Mouse (Mus musculus) CH12.LX (cell line): Measurements from ENCODE around the gene Ccdc8. TPM values are rescaled to one million over a fixed set of nuclear protein-coding genes. Genes with fewer than 3 reads are reported as not detected.

ENCODE experiments used
- DNase-seq: peaks from one replicate; pipeline ENCODE4 v3.0.0-alpha.2; 2013; ENCODE audit errors: extremely low read depth
- H3K27ac ChIP-seq: 2 replicates; pipeline ENCODE4 v1.5.1; 2012; ENCODE audit warnings: low read depth, mild to moderate bottlenecking, control low read depth, moderate library complexity; ENCODE audit not compliant: insufficient read depth
- H3K27me3 ChIP-seq: replicated peaks from 2 replicates; pipeline ENCODE3; 2012; ENCODE audit warnings: inconsistent platforms
- H3K36me3 ChIP-seq, 2 experiments: replicated peaks in 1 of 2; 2 replicates each; pipeline versions ENCODE3 to v1.6.1; 2012; ENCODE audit warnings: inconsistent platforms in 1 of 2, low read length in 1 of 2, mild to moderate bottlenecking in 1 of 2, mixed read lengths in 1 of 2, moderate library complexity in 1 of 2; ENCODE audit not compliant: control insufficient read depth in 1 of 2, insufficient read depth in 1 of 2
- H3K4me1 ChIP-seq, 2 experiments: 2 replicates each; pipeline ENCODE4 v1.6.1; 2012; ENCODE audit warnings: inconsistent platforms in 1 of 2, moderate library complexity in 1 of 2; ENCODE audit not compliant: insufficient read depth in 2 of 2, control insufficient read depth in 1 of 2
- H3K4me2 ChIP-seq: 2 replicates; pipeline ENCODE4 v1.6.1; 2012; ENCODE audit warnings: low read depth, mild to moderate bottlenecking, control low read depth; ENCODE audit not compliant: poor library complexity, insufficient read depth, severe bottlenecking
- H3K4me3 ChIP-seq, 3 experiments: fragments of 150-350 bp in 1 of 3; sonication (generic) in 1 of 3; replicated peaks in 1 of 3; 2 replicates each; pipeline versions ENCODE3 to v1.5.1; 2011 to 2012; ENCODE audit warnings: low read depth in 2 of 3, low read length in 2 of 3, mild to moderate bottlenecking in 2 of 3, moderate library complexity in 2 of 3, control low read depth in 1 of 3, improper control_type of control experiment in 1 of 3, inconsistent platforms in 1 of 3, mixed read lengths in 1 of 3; ENCODE audit not compliant: poor library complexity in 1 of 3
- H3K79me2 ChIP-seq: replicated peaks from 2 replicates; pipeline ENCODE4 v1.6.1; 2012; ENCODE audit warnings: mild to moderate bottlenecking, moderate library complexity; ENCODE audit not compliant: control insufficient read depth, poor library complexity, insufficient read depth, severe bottlenecking; ENCODE audit errors: extremely low read depth
- H3K9ac ChIP-seq: 2 replicates; pipeline ENCODE4 v1.6.1; 2012; ENCODE audit warnings: low read depth, mild to moderate bottlenecking, control low read depth, moderate library complexity; ENCODE audit not compliant: insufficient read depth
- H3K9me3 ChIP-seq: replicated peaks from 2 replicates; pipeline ENCODE3; 2012; ENCODE audit warnings: low read length, inconsistent platforms, mixed read lengths
- BHLHE40 ChIP-seq: IDR thresholded peaks from 2 replicates; pipeline ENCODE4 v1.6.1; 2011; ENCODE audit warnings: mild to moderate bottlenecking, low read depth, low read length, improper control_type of control experiment
- CHD2 ChIP-seq: IDR thresholded peaks from 2 replicates; pipeline ENCODE4 v1.6.1; 2011; ENCODE audit warnings: low read length, improper control_type of control experiment
- E2F4 ChIP-seq: IDR thresholded peaks from 2 replicates; pipeline ENCODE4 v1.6.1; 2011; ENCODE audit warnings: low read depth, low read length, improper control_type of control experiment; ENCODE audit not compliant: insufficient replicate concordance
- ELF1 ChIP-seq: IDR thresholded peaks from 2 replicates; pipeline ENCODE4 v1.6.1; 2014; ENCODE audit warnings: low read depth, mild to moderate bottlenecking, inconsistent platforms, low read length, improper control_type of control experiment
- EP300 ChIP-seq: IDR thresholded peaks from 2 replicates; pipeline ENCODE4 v1.6.1; 2011; ENCODE audit warnings: low read length, improper control_type of control experiment
- ETS1 ChIP-seq: conservative IDR thresholded peaks from 2 replicates; pipeline ENCODE4 v1.6.1; 2012; ENCODE audit warnings: low read depth, mild to moderate bottlenecking, inconsistent platforms, low read length, improper control_type of control experiment, moderate library complexity
- HCFC1 ChIP-seq: IDR thresholded peaks from 2 replicates; pipeline ENCODE4 v1.6.1; 2012; ENCODE audit warnings: low read depth, mild to moderate bottlenecking, inconsistent platforms, low read length, improper control_type of control experiment
- JUN ChIP-seq: IDR thresholded peaks from 2 replicates; pipeline ENCODE4 v1.6.1; 2011; ENCODE audit warnings: low read depth, mild to moderate bottlenecking, low read length, improper control_type of control experiment, moderate library complexity; ENCODE audit not compliant: insufficient read depth
- KAT2A ChIP-seq: IDR thresholded peaks from 2 replicates; pipeline ENCODE4 v1.6.1; 2012; ENCODE audit warnings: low read length, improper control_type of control experiment, inconsistent platforms; ENCODE audit not compliant: insufficient replicate concordance
- MAFK ChIP-seq: IDR thresholded peaks from 2 replicates; pipeline ENCODE4 v1.6.1; 2011; ENCODE audit warnings: low read length, improper control_type of control experiment; ENCODE audit not compliant: insufficient replicate concordance
- MAX ChIP-seq: IDR thresholded peaks from 2 replicates; pipeline ENCODE4 v1.6.1; 2011; ENCODE audit warnings: low read length, improper control_type of control experiment
- MEF2A ChIP-seq: IDR thresholded peaks from 2 replicates; pipeline ENCODE4 v1.6.1; 2014; ENCODE audit warnings: low read depth, mild to moderate bottlenecking, inconsistent platforms, low read length, improper control_type of control experiment, borderline replicate concordance
- MXI1 ChIP-seq: IDR thresholded peaks from 2 replicates; pipeline ENCODE4 v1.6.1; 2011; ENCODE audit warnings: mild to moderate bottlenecking, low read depth, low read length, improper control_type of control experiment
- NRF1 ChIP-seq: IDR thresholded peaks from 2 replicates; pipeline ENCODE4 v1.6.1; 2014; ENCODE audit warnings: low read depth, mild to moderate bottlenecking, inconsistent platforms, low read length, improper control_type of control experiment, moderate library complexity
- POLR2AphosphoS2 ChIP-seq: IDR thresholded peaks from 2 replicates; pipeline ENCODE4 v1.6.1; 2011; ENCODE audit warnings: low read depth, low read length, improper control_type of control experiment
- RAD21 ChIP-seq: IDR thresholded peaks from 2 replicates; pipeline ENCODE4 v1.6.1; 2011; ENCODE audit warnings: low read depth, mild to moderate bottlenecking, low read length, improper control_type of control experiment, moderate library complexity
- SIN3A ChIP-seq: IDR thresholded peaks from 2 replicates; pipeline ENCODE4 v1.6.1; 2012; ENCODE audit warnings: low read length, improper control_type of control experiment, inconsistent platforms
- SMC3 ChIP-seq: IDR thresholded peaks from 2 replicates; pipeline ENCODE4 v1.6.1; 2011; ENCODE audit warnings: low read depth, low read length, improper control_type of control experiment
- TBP ChIP-seq: conservative IDR thresholded peaks from 2 replicates; pipeline ENCODE4 v1.6.1; 2011; ENCODE audit warnings: low read depth, low read length, improper control_type of control experiment
- TCF12 ChIP-seq: IDR thresholded peaks from 2 replicates; pipeline ENCODE4 v1.6.1; 2014; ENCODE audit warnings: low read depth, mild to moderate bottlenecking, inconsistent platforms, low read length, improper control_type of control experiment
- UBTF ChIP-seq: IDR thresholded peaks from 2 replicates; pipeline ENCODE4 v1.6.1; 2012; ENCODE audit warnings: low read depth, mild to moderate bottlenecking, inconsistent platforms, low read length, improper control_type of control experiment, moderate library complexity
- USF2 ChIP-seq: conservative IDR thresholded peaks from 2 replicates; pipeline ENCODE4 v1.6.1; 2011; ENCODE audit warnings: low read depth, low read length, improper control_type of control experiment
- ZMIZ1 ChIP-seq: IDR thresholded peaks from 2 replicates; pipeline ENCODE4 v1.6.1; 2012; ENCODE audit warnings: low read depth, mild to moderate bottlenecking, inconsistent platforms, low read length, improper control_type of control experiment
- ZNF384 ChIP-seq: IDR thresholded peaks from 2 replicates; pipeline ENCODE4 v1.6.1; 2012; ENCODE audit warnings: low read depth, low read length, improper control_type of control experiment, inconsistent platforms
- dilution Hi-C: fragments of 300-500 bp; cut with MboI; formaldehyde crosslinking; loops from 2 replicates; pipeline ENCODE4 v1.14.3; 2020; ENCODE audit warnings: low sequenced_read_pairs; ENCODE audit not compliant: extremely low pct_unique_long_range_greater_than_20kb, extremely low pct_ligation_motif_present
- in situ Hi-C: fragments of 300-500 bp; cut with MboI; formaldehyde crosslinking; loops from 3 replicates; pipeline ENCODE4 v1.14.3; 2019; ENCODE audit warnings: low sequenced_read_pairs, low pct_ligation_motif_present, low pct_unique_long_range_greater_than_20kb, mixed read lengths
- polyA plus RNA-seq: library from polyadenylated mRNA; unstranded; fragments of >175 nt; gene quantifications from 2 replicates; pipeline ENCODE4 v1.2.1, GENCODE M21; 2012; ENCODE audit warnings: low read depth; ENCODE audit not compliant: insufficient read length
- total RNA-seq, 2 experiments: library from RNA; depleted of rRNA; stranded (reverse); fragments of 300-350 nt in 1 of 2; fragments of >200 nt in 1 of 2; gene quantifications; 2 replicates each; pipeline ENCODE4 v1.2.3; 2012 to 2014

Ccdc8 gene
- total and polyA plus RNA-seq, 3 experiments = 0.04 to 0.16 TPM; not detected in 1

GRCm38 (mm10) chr7:16955712-16956111, 36.8 kb upstream of the Ccdc8 start:
- H3K79me2 ChIP-seq = no peaks in the 10 kb centered on the region
- no peaks in the 10 kb centered on the region for H3K9me3 ChIP-seq
- H3K27me3 ChIP-seq = peaks cover 2% of the 10 kb centered on the region
- dilution Hi-C loops = no loop called here
- no peaks in the 10 kb centered on the region for H3K36me3 ChIP-seq
- H3K4me2 ChIP-seq = no peak overlapping the region
- H3K4me1 ChIP-seq = peaks cover 0 to 7% of the 10 kb centered on the region in 2 experiments; a peak in 2 of 4 replicates
- no peak overlapping the region for H3K9ac ChIP-seq
- H3K4me3 ChIP-seq = no peak overlapping the region
- TF ChIP-seq ETS1 (no peak), ZMIZ1 (no peak), RAD21 (no peak), SMC3 (no peak), KAT2A (no peak), MEF2A (no peak), NRF1 (no peak), E2F4 (no peak)
- TF ChIP-seq, all 38 proteins: peak for 0
- in situ Hi-C loops = no loop called here
- no peak for DNase-seq
- no peak overlapping the region for H3K27ac ChIP-seq

DNA sequence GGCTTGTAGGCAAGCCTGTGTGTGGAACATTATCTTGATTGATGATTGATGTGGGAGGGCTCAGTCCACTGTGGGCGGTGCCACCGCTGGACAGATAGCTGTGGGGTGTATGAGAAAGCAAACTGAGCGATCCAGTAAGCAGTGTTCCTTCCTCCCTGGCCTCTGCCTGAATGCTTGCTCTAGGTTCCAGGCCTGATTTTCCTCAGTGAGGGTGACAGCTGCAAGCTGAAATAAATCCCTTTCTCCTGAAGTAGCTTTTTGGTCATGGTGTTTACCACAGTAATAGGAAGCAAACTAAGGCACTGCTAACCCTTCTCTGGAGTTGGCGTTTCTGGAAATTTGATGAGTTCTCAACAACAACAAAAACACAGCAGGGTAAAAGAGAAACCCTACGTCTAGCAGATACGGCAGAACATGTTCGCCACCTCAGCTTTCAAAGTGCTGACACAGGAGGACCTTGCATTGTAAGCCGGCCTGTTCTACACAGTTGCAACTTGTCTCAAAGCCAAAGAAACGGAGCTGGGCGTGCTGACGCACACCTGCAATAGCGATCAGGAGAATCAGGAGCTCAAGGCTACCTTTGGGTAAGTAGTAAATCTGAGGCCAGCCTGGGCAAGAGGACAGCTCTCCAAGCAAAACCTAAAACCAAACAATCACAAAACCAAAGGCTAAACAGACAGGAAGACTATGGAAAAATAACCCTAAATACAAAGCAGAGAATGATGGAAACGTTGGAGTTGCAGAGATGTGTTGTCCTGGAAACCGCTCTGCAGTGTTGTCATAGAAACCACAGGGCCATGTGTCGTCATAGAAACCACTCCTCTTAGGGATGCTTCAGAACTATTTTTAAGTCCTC, 35.9 kb upstream of the Ccdc8 start:
- no peak overlapping the region for H3K9ac ChIP-seq
- H3K9me3 ChIP-seq = no peaks in the 10 kb centered on the region
- H3K4me1 ChIP-seq = peaks cover 0 to 4% of the 10 kb centered on the region in 2 experiments; a peak in 2 of 4 replicates
- no peak overlapping the region for H3K27ac ChIP-seq
- no peaks in the 10 kb centered on the region for H3K79me2 ChIP-seq
- H3K36me3 ChIP-seq = no peaks in the 10 kb centered on the region
- TF ChIP-seq TBP = no peak
- TF ChIP-seq MXI1 = 0 out of 2 replicates have a peak, but pooled peaks have one; percentile 38
- H3K4me2 ChIP-seq = no peak overlapping the region
- H3K27me3 ChIP-seq = peaks cover 2% of the 10 kb centered on the region
- in situ Hi-C loops (no loop called here), dilution Hi-C loops (no loop called here)
- no peak overlapping the region for H3K4me3 ChIP-seq
- no peak for DNase-seq

- dilution Hi-C loops (no loop called here), in situ Hi-C loops (no loop called here)
- no peaks in the 10 kb centered on the region for H3K79me2 ChIP-seq
- H3K27me3 ChIP-seq = peaks cover 2% of the 10 kb centered on the region
- H3K9me3 ChIP-seq = no peaks in the 10 kb centered on the region
- peaks cover 0 to 7% of the 10 kb centered on the region in 2 experiments; a peak in 2 of 4 replicates for H3K4me1 ChIP-seq
- no peak within 1 kb of the TSS for H3K4me3 ChIP-seq
- no peak within 1 kb of the TSS for H3K4me2 ChIP-seq
- H3K36me3 ChIP-seq = no peaks in the 10 kb centered on the region
- no peak within 1 kb of the TSS for H3K27ac ChIP-seq
- DNase-seq = no peak
- no peak within 1 kb of the TSS for H3K9ac ChIP-seq
- no peak for TF ChIP-seq ZNF384
- no peak for TF ChIP-seq MEF2A
- no peak for TF ChIP-seq JUN
- no peak for TF ChIP-seq HCFC1
- TF ChIP-seq EP300 = no peak
- TF ChIP-seq ELF1 = no peak
- no peak for TF ChIP-seq USF2
- no peak for TF ChIP-seq MAFK
- TF ChIP-seq CHD2 = no peak
- TF ChIP-seq SIN3A = no peak
- no peak for TF ChIP-seq POLR2AphosphoS2
- TF ChIP-seq TBP = no peak
- TF ChIP-seq BHLHE40 = no peak
- no peak for TF ChIP-seq TCF12
- no peak for TF ChIP-seq UBTF
- no peak for TF ChIP-seq MAX
Observed at GRCm38 (mm10) chr7:16959539-16960187, 32.8 kb upstream of the Ccdc8 start, which contains the start of gene Pnmal1. Gene Pnmal1, plus strand, starts transcription at chr7:16959679.
